Mouse (Mus musculus) cerebellum, postnatal 25 days (tissue): ENCODE data around the gene Slc7a12.

ENCODE experiments used
- DNase-seq, 2 experiments: peaks; one replicate each; pipeline ENCODE4 v3.0.0; 2021; ENCODE audit warnings: mixed read lengths in 2 of 2

Gene Slc7a12

DNA sequence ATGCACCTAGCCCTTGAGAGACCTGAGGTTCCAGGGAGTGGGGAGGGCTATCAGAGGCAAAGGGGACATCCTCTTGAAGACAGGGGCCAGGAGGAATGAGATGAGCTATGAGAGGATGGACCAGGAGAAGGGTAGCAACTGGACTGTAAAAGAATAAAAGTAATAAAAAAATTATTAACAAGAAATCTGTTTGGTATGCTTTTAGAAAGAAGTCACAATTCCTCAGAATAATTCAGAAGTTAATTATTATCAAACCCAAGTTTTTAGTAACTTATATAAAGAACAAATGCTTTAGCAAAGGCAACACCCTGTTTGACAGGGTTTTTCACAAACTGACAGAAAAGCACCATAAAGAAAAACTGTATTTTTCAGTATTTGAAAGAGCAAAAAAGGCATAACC lies at the start of gene Slc7a12:
TSS of gene Slc7a12 (plus strand) at position 301 of the 400 bp plus-strand sequence.
- no peak for DNase-seq

DNA sequence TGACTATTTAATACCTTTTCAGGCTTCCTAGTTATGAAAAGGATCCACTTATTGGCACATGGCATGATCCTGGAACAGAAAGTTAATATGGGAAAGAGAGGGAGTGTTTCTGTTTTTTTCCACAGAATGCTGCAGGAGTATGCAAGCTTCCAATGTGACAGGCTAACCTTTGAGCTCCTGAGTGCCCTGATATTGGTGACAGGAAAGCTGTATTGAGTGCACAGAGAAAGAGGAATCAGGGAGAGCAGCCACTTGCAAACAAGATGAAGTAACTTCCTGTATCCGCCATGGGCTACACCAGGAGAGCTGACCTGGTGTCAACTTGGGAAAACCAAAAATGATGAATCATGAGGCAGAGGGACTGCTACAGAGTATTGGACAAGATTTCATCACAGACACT lies 48.1 kb upstream of the Slc7a12 start:
- no peak for DNase-seq

DNA sequence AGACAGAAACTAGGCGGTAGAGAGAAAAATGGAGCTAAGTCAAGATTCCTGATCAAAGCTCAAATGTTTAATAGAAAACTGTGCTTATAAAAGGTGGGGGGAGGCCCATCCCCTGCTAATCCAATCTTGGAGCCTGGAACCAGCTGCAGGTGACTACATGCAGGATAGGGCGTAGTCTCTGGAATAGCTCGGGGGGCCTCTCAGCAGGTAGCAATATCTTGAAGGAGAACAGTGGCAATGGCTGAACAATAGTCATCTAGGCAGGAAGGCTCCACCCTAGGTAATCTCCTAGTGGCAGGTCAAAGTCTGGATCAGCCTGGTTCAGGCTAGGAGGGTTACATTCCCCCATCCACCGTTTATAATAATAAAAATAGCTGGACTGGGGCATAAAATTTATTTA lies 34.5 kb upstream of the Slc7a12 start:
- no peak for DNase-seq

GRCm38 (mm10) chr3:14446691-14447090 lies 33.8 kb upstream of the Slc7a12 start:
- no peak for DNase-seq
